Mouse (Mus musculus): ENCODE data around the gene B3galt1.

GRCm38 (mm10) chr2:67971576-67971975, 405.9 kb downstream of the B3galt1 start:
- no peak for TF ChIP-seq CTCF (IDR thresholded peaks at IDR 0.05; ENCODE audit: extremely low read depth, insufficient read depth, insufficient read length, insufficient replicate concordance)
- TF ChIP-seq POLR2A (IDR thresholded peaks at IDR 0.05; ENCODE audit: low read depth, low read length), result no peak

All from spleen, adult 2 months (tissue).